Mouse (Mus musculus) ES-Bruce4 (cell line): Measurements from ENCODE around the gene Krt28.

ENCODE experiments used
- CTCF ChIP-seq: IDR thresholded peaks from one replicate; pipeline ENCODE4 v1.8.1; 2011; ENCODE audit warnings: low read depth, low read length
- EP300 ChIP-seq: IDR thresholded peaks from 2 replicates; pipeline ENCODE4 v1.6.1; 2011; ENCODE audit warnings: low read depth, low read length; ENCODE audit not compliant: insufficient read depth

- TF ChIP-seq CTCF (no peak), EP300 (no peak)
Observed at GRCm38 (mm10) chr11:99398832-99399231, 24.1 kb upstream of the Krt28 start.
